Mouse (Mus musculus) cerebellum, postnatal 14 days (tissue): ENCODE measurements around the gene Stac.

Experiments used
- DNase-seq, 2 experiments: peaks; one replicate each; pipeline ENCODE4 v3.0.0; 2021; ENCODE audit warnings: mixed read lengths in 2 of 2

Stac gene

GRCm38 (mm10) chr9:111587527-111587926 is 102.6 kb downstream of the Stac start:
- no peak for DNase-seq

- no peak for DNase-seq
Observed at GRCm38 (mm10) chr9:111578784-111579183, 111.4 kb downstream of the Stac start.

GRCm38 (mm10) chr9:111577453-111577852 is 112.7 kb downstream of the Stac start:
- DNase-seq = no peak

- no peak for DNase-seq
Observed at GRCm38 (mm10) chr9:111575889-111576288, 114.3 kb downstream of the Stac start.

GRCm38 (mm10) chr9:111573836-111574235 is 116.3 kb downstream of the Stac start:
- DNase-seq = peak; percentile 80 to 85

GRCm38 (mm10) chr9:111571619-111572018 is 118.5 kb downstream of the Stac start:
- DNase-seq = peak in 1 of 2 experiments; percentile 24

GRCm38 (mm10) chr9:111564176-111564575 is 126.0 kb downstream of the Stac start:
- DNase-seq = no peak

- DNase-seq = no peak
Observed at GRCm38 (mm10) chr9:111563226-111563625, 126.9 kb downstream of the Stac start.

- no peak for DNase-seq
Observed at GRCm38 (mm10) chr9:111562217-111562988, 127.7 kb downstream of the Stac start.

- no peak for DNase-seq
Observed at GRCm38 (mm10) chr9:111556699-111557098, 133.4 kb downstream of the Stac start.

- DNase-seq = no peak
Observed at GRCm38 (mm10) chr9:111552865-111553264, 137.3 kb downstream of the Stac start.

- DNase-seq = peak; percentile 29 to 61
Observed at GRCm38 (mm10) chr9:111551461-111552190, 138.5 kb downstream of the Stac start.

- DNase-seq = no peak
Observed at GRCm38 (mm10) chr9:111550963-111551321, 139.2 kb downstream of the Stac start.

GRCm38 (mm10) chr9:111550281-111550962 is 139.7 kb downstream of the Stac start:
- no peak for DNase-seq

- DNase-seq = no peak
Observed at GRCm38 (mm10) chr9:111542663-111543062, 147.5 kb downstream of the Stac start.

- DNase-seq = no peak
Observed at GRCm38 (mm10) chr9:111535445-111536064, 154.6 kb downstream of the Stac start.

GRCm38 (mm10) chr9:111534744-111535423 is 155.3 kb downstream of the Stac start:
- DNase-seq = no peak

GRCm38 (mm10) chr9:111523871-111524270 is 166.3 kb downstream of the Stac start:
- DNase-seq = no peak

GRCm38 (mm10) chr9:111523111-111523510 is 167.0 kb downstream of the Stac start:
- DNase-seq = no peak

- no peak for DNase-seq
Observed at GRCm38 (mm10) chr9:111522226-111522625, 167.9 kb downstream of the Stac start.

GRCm38 (mm10) chr9:111515536-111515935 is 174.6 kb downstream of the Stac start:
- no peak for DNase-seq
